Mouse (Mus musculus): ENCODE results near the gene Rrp1b. TPM values are rescaled to one million over a fixed set of nuclear protein-coding genes. Genes with fewer than 3 reads are reported as not detected.

Gene Rrp1b
- total and polyA plus RNA-seq, 3 experiments = 78.6 to 84.1 TPM; not detected in 1

DNA sequence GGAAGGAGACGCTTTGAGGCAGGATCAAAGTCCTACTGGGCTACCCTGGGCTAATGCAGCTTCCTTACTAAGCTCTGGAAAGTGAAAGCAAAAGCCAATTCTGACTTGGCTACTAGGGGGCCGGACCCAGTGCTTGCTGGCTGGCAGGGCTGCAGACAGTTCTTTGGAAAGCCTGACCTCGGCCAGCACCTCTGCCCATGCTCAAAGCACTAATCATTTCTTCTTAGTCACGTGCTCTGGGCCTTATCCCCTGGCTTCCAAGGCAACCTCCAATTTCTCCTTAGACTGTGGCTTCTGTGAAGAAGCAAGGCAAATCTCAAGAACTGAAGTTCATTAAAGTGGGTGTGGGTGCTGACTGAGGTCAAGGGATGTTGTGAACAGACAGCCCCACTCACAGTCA lies 38.8 kb downstream of the Rrp1b start:
- Histone ChIP-seq H3K36me3 (ENCODE audit: control insufficient read depth in 1 of 2, insufficient read depth in 2 of 2, low read length in 2 of 2) (peaks cover 0 to 4% of the 10 kb centered on the region in 2 experiments; a peak in 2 of 4 replicates), H3K4me3 (ENCODE audit: control insufficient read depth in 1 of 2, insufficient read depth in 1 of 2, low read depth in 2 of 2, low read length in 2 of 2) (peak overlapping the region; percentile 51 to 83), H3K9me3 (replicated peaks; ENCODE audit: insufficient read depth, low read length) (no peaks in the 10 kb centered on the region), H3K9ac (ENCODE audit: control insufficient read depth, low read depth, low read length, poor library complexity, severe bottlenecking) (peak overlapping the region; percentile 54), H3K79me2 (ENCODE audit: control insufficient read depth, insufficient read depth, low read length, poor library complexity) (no peaks in the 10 kb centered on the region), H3K27me3 (ENCODE audit: control insufficient read depth in 1 of 2, insufficient read depth in 2 of 2, low read length in 2 of 2) (no peaks in the 10 kb centered on the region), H3K27ac (ENCODE audit: control insufficient read depth, low read depth, low read length) (no peak overlapping the region), H3K4me1 (ENCODE audit: control insufficient read depth in 1 of 2, insufficient read depth in 2 of 2, low read length in 2 of 2) (peaks cover 3 to 10% of the 10 kb centered on the region in 2 experiments; a peak in 3 of 4 replicates)
- peak; percentile 45 for DNase-seq (ENCODE audit: low read depth, low spot score)
- TF ChIP-seq USF2 (IDR thresholded peaks at IDR 0.05; ENCODE audit: borderline replicate concordance in 1 of 2, insufficient read depth in 1 of 2, low read depth in 1 of 2, low read length in 2 of 2) (0 out of 4 replicates have a peak, but pooled peaks of 1 of the 2 experiments have one; percentile 34), MEF2A (IDR thresholded peaks at IDR 0.05; ENCODE audit: extremely low read depth, insufficient replicate concordance, low read depth, low read length, poor library complexity, severe bottlenecking) (no peak), JUND (IDR thresholded peaks at IDR 0.05; ENCODE audit: low read depth, low read length) (no peak), CTCF (IDR thresholded peaks at IDR 0.05 in 2 of 3, conservative IDR thresholded peaks at IDR 0.05 in 1 of 3; ENCODE audit: control insufficient read depth in 1 of 3, insufficient read depth in 1 of 3, low read depth in 2 of 3, low read length in 3 of 3, poor library complexity in 1 of 3, severe bottlenecking in 1 of 3) (no peak), ETS1 (IDR thresholded peaks at IDR 0.05; ENCODE audit: low read depth, low read length) (no peak), NELFE (IDR thresholded peaks at IDR 0.05; ENCODE audit: low read depth, low read length) (no peak), KAT2A (conservative IDR thresholded peaks at IDR 0.05; ENCODE audit: low read depth, low read length) (no peak), MYB (IDR thresholded peaks at IDR 0.05; ENCODE audit: low read depth, low read length) (no peak), HCFC1 (IDR thresholded peaks at IDR 0.05; ENCODE audit: low read depth, low read length) (no peak), E2F4 (IDR thresholded peaks at IDR 0.05; ENCODE audit: borderline replicate concordance, low read depth, low read length) (no peak), EP300 (IDR thresholded peaks at IDR 0.05; ENCODE audit: low read depth in 1 of 2, low read length in 2 of 2) (no peak), TAL1 (IDR thresholded peaks at IDR 0.05; ENCODE audit: low read length) (no peak), RAD21 (IDR thresholded peaks at IDR 0.05; ENCODE audit: low read depth, low read length) (no peak), TBP (IDR thresholded peaks at IDR 0.05; ENCODE audit: low read depth, low read length) (no peak), GATA1 (IDR thresholded peaks at IDR 0.05; ENCODE audit: low read depth, low read length) (no peak), MAX (IDR thresholded peaks at IDR 0.05; ENCODE audit: low read length) (peak; percentile 73), BHLHE40 (IDR thresholded peaks at IDR 0.05; ENCODE audit: borderline replicate concordance, low read depth, low read length) (peak; percentile 39; the same call in 1 of the 2 replicates), POLR2A (IDR thresholded peaks at IDR 0.05; ENCODE audit: control insufficient read depth in 1 of 2, insufficient read depth in 1 of 2, low read depth in 1 of 2, low read length in 2 of 2, poor library complexity in 1 of 2) (no peak), ZKSCAN1 (IDR thresholded peaks at IDR 0.05; ENCODE audit: low read depth, low read length) (no peak), MXI1 (IDR thresholded peaks at IDR 0.05; ENCODE audit: low read depth, low read length) (peak; percentile 32; the same call in 1 of the 2 replicates), POLR2AphosphoS5 (IDR thresholded peaks at IDR 0.05; ENCODE audit: borderline replicate concordance, low read depth, low read length) (no peak), MYC (IDR thresholded peaks at IDR 0.05; ENCODE audit: low read depth, low read length) (no peak), CHD2 (IDR thresholded peaks at IDR 0.05; ENCODE audit: low read length) (no peak), ZNF384 (IDR thresholded peaks at IDR 0.05; ENCODE audit: low read depth, low read length) (no peak), ZC3H11A (IDR thresholded peaks at IDR 0.05; ENCODE audit: low read depth, low read length) (no peak), MAZ (IDR thresholded peaks at IDR 0.05; ENCODE audit: low read depth, low read length) (no peak), ELF1 (IDR thresholded peaks at IDR 0.05; ENCODE audit: low read depth, low read length) (no peak), GABPA (IDR thresholded peaks at IDR 0.05; ENCODE audit: low read depth, low read length) (no peak), USF1 (IDR thresholded peaks at IDR 0.05; ENCODE audit: low read depth, low read length) (peak; percentile 84), NRF1 (IDR thresholded peaks at IDR 0.05; ENCODE audit: insufficient read depth, low read depth, low read length, poor library complexity, severe bottlenecking) (no peak)
